Mouse (Mus musculus) urinary bladder, adult 18-20 months (tissue): ENCODE measurements around the gene Zbtb7b.

Source experiments
- DNase-seq, 2 experiments: peaks; one replicate each; pipeline ENCODE4 v3.0.0; 2022; ENCODE audit warnings: low spot score in 2 of 2, mixed read lengths in 2 of 2

Gene Zbtb7b

DNA sequence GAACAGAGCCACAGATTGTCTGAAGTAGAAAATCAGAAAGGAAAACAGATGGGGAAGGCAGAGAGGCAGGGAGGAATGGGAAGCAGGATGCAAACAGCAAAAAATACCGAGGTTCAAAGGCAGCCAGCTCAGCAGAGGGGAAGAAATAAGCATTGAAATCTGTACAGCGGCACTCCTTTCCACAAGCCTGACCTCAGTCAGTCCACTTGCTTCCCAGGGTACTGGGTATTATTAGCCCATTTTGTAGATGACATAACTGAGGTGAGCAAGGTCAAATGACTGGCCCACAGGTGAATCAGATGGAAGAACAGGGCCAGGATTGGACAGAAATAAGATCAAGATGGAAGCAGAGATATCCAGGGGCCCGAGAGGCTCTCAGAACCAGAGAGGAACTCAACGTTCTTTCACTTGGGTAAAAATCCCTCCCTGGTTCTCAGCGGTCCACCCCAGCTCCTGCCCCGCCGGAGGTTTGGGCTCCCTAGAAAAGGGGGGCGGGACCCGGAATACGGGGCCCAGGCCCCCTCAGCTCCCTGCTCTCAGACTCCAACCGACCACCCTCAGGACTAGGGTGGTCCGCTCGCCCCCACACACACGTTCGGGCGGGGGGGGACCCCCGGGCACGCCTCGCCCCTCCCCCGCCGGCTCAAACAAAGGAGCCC is 57.4 kb downstream of the Zbtb7b start:
- no peak for DNase-seq

DNA sequence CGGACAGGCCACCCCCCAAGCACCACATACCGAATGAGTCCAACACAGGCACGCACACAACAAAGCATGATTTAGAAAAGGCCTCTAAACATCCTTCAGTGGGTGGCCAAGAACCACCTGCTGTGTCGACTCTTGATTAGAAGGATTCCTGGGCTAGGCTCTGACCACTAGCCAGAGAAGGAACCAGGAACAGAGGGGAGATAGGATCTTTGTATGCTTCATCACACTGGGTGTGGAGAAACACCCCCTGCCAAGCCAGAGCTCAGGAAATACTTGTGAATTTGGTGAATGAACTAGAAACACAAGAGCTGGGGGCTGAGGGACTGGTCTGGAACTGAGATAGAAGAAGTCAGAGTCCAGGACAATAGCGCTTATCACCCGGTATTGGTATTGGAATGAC is 58.0 kb downstream of the Zbtb7b start:
- no peak for DNase-seq

DNA sequence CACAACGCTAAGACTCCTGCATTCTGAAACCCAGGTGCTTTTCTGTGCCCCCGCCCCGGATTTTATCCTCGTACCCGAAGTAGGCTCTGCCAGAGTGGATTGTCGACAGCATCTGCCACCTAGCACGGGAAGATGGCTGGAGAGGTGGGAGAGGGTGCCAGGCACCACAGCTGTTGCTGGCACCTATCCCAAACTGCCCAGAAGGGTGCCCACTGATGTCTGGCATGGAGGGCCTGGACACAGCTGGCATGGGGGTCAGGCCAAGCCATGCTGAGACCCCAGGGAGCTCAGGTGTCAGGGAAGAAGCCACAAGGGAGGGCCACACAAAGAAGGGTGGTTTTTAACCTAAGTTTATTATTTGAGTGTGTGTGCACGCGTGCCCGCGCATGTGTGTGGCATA is 61.5 kb downstream of the Zbtb7b start:
- DNase-seq: no peak

DNA sequence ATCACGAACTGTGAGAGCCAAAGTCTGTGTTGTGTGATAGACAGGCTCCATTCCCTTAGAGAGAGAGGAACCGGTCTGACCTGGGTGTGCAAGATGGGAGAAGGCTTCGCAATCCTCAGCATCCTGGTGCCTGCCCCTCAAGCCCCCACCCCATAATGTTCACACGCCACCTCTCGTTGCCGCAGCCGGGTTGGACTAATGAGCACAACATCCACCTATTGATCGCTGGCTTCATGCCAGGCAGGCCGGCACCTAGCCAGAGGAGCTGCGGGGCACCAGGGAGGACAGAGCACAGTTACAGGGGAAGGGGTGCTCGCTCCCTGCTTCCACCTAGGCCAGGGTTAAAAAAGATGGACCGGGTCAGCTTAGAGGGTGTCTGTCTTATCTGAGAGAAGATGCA is 62.1 kb downstream of the Zbtb7b start:
- DNase-seq: no peak

DNA sequence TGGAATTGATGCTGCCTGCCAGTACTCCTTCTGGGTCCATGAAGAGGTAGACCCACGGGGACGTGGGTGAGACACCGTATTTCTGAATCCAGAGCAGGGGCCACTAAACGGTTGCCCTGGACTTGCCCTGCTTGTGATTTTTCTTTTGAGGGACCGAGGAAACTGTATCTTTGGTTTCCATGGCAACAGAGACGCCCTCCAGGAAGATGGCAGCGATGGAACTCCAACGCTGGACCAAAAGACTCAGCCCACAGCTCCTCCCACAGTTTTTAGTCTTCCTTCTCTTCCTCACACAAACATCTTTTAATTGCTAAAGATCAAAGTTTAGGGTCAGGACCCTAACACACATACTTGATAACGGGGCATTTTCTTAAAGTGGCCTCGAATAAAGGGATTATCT is 62.6 kb downstream of the Zbtb7b start:
- DNase-seq: no peak

DNA sequence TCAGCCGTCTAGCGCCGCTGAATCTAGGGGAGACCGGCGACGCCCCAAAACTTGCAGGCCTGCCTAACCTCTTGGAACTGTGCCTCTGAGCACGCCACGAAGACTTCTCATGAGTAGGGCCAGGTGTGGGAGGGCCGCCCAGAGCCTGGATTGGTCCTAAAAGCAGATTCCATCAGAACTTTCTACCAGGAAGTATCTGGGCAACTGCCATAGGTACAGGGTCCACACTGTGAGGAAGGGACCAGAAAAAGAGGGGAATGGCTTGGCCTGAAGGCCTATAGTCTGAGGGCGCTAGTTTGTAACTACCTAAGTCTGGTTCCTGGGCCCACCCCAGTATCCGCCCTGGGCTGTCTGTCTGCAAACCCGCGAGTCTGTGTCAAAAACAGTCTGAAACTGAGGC is 63.0 kb downstream of the Zbtb7b start:
- no peak for DNase-seq

DNA sequence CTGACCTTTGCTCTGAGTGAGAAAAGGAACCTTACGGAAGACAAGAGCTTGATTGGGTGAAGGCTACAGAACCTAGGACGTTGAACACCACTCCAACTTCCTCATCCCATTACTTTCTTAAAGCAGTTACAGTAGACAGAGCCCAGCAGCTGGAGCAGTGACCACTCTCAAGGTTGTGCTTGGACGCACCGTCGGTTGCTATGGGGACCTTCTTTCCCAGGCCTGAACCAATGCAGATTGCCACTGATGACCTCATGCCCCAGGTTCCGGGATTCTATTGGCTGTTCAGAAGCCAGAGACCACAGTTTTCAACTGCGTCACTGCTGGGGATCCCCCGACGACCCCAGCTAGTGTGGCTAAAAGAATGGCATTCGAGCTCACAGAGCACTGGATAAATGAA is 63.6 kb downstream of the Zbtb7b start:
- DNase-seq: no peak

DNA sequence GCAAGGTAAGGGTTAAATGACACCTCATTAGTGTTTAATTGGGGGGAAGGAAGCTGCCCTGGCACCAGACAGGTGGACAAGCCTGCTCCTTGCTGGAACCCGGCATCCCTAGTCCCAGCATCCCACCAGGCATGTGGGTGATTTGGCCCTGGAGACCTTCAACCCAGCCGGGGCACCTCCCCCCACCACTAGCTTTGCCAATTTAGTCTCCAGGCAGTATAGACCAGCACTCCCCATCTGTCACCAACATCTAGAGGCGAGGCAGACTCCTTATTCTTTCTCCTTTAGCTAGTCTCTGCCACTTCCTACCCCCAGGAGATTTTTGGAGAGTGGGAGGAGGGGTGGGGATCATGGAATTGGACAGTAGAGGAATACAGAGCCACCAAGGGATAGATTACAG is 64.2 kb downstream of the Zbtb7b start:
- DNase-seq: no peak

DNA sequence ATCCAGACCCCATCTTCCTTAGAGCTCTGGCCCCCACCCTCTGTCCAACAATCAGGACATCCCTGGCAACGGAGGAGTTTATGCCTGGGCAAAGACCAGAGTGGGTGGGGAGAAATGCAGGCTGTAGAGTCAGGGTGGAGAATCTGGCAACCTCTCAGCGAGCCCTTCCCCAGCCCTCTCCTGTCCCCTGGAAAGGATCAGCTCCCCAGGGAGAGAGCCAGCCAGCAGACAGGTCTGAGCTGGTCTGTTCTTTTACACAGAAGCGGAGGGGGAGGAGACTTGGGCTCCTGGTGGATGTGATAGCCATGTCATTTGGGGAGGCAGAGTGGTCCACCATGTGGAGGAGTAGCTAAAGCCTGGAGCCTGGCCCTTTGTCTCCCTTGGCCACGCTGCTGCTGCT is 66.0 kb downstream of the Zbtb7b start:
- DNase-seq: no peak
